Mouse (Mus musculus): ENCODE results near the gene Cpvl. TPM values are rescaled to one million over a fixed set of nuclear protein-coding genes. Genes with fewer than 3 reads are reported as not detected.

Gene Cpvl
- polyA plus RNA-seq, 1 experiment from 2014 or later, result not detected

- Histone ChIP-seq H3K27me3 (ENCODE audit: insufficient read depth, low read length) (no peaks in the 10 kb centered on the region), H3K36me3 (replicated peaks; ENCODE audit: insufficient read depth, low read length) (no peaks in the 10 kb centered on the region), H3K9ac (replicated peaks) (no peak overlapping the region), H3K9me3 (ENCODE audit: low read length) (no peaks in the 10 kb centered on the region), H3K4me3 (ENCODE audit: low read depth, low read length) (no peak overlapping the region), H3K4me1 (ENCODE audit: insufficient read depth) (no peaks in the 10 kb centered on the region), H3K27ac (ENCODE audit: low read depth) (no peak overlapping the region), H3K4me2 (ENCODE audit: low read depth, low read length) (0 out of 2 replicates have a peak overlapping the region, but pooled peaks have one; percentile 18)
- 19% methylated on average over 7 of the region's 7 CpGs for WGBS (ENCODE audit: insufficient replicate concordance)
- DNase-seq, result peak; percentile 78
- ATAC-seq, result no peak
- TF ChIP-seq EP300 (IDR thresholded peaks at IDR 0.05; ENCODE audit: low read depth), result no peak
- peak; percentile 87 for TF ChIP-seq CTCF (IDR thresholded peaks at IDR 0.05; ENCODE audit: low read depth)
Measured at GRCm38 (mm10) chr6:53958321-53958720, 20.1 kb downstream of the Cpvl start.

GRCm38 (mm10) chr6:53956513-53956912 is 22.0 kb downstream of the Cpvl start:
- no peaks in the 10 kb centered on the region for H3K36me3 ChIP-seq (replicated peaks; ENCODE audit: insufficient read depth, low read length)
- DNase-seq (no peak), ATAC-seq (no peak)
- H3K4me1 ChIP-seq (ENCODE audit: insufficient read depth), result no peaks in the 10 kb centered on the region
- no peak overlapping the region for H3K9ac ChIP-seq (replicated peaks)
- no peak overlapping the region for H3K27ac ChIP-seq (ENCODE audit: low read depth)
- no peaks in the 10 kb centered on the region for H3K27me3 ChIP-seq (ENCODE audit: insufficient read depth, low read length)
- WGBS (ENCODE audit: insufficient replicate concordance), result 60% methylated on average over 4 of the region's 4 CpGs
- TF ChIP-seq EP300 (IDR thresholded peaks at IDR 0.05; ENCODE audit: low read depth) (no peak), CTCF (IDR thresholded peaks at IDR 0.05; ENCODE audit: low read depth) (no peak)
- H3K4me3 ChIP-seq (ENCODE audit: low read depth, low read length), result no peak overlapping the region
- no peak overlapping the region for H3K4me2 ChIP-seq (ENCODE audit: low read depth, low read length)
- no peaks in the 10 kb centered on the region for H3K9me3 ChIP-seq (ENCODE audit: low read length)

GRCm38 (mm10) chr6:53955846-53956245 is 22.6 kb downstream of the Cpvl start:
- Histone ChIP-seq H3K4me1 (ENCODE audit: insufficient read depth) (no peaks in the 10 kb centered on the region), H3K4me2 (ENCODE audit: low read depth, low read length) (no peak overlapping the region), H3K27me3 (ENCODE audit: insufficient read depth, low read length) (no peaks in the 10 kb centered on the region), H3K4me3 (ENCODE audit: low read depth, low read length) (no peak overlapping the region), H3K9ac (replicated peaks) (no peak overlapping the region), H3K27ac (ENCODE audit: low read depth) (no peak overlapping the region), H3K9me3 (ENCODE audit: low read length) (no peaks in the 10 kb centered on the region), H3K36me3 (replicated peaks; ENCODE audit: insufficient read depth, low read length) (no peaks in the 10 kb centered on the region)
- no peak for TF ChIP-seq EP300 (IDR thresholded peaks at IDR 0.05; ENCODE audit: low read depth)
- TF ChIP-seq CTCF (IDR thresholded peaks at IDR 0.05; ENCODE audit: low read depth), result no peak
- DNase-seq (no peak), ATAC-seq (no peak)
- 67% methylated on average over 2 of the region's 2 CpGs for whole genome bisulfite sequencing (ENCODE audit: insufficient replicate concordance)

- TF ChIP-seq EP300 (IDR thresholded peaks at IDR 0.05; ENCODE audit: low read depth) (no peak), CTCF (IDR thresholded peaks at IDR 0.05; ENCODE audit: low read depth) (no peak)
Measured at GRCm38 (mm10) chr6:53955271-53955670, 23.2 kb downstream of the Cpvl start.

GRCm38 (mm10) chr6:53954106-53954505 is 24.4 kb downstream of the Cpvl start:
- no peaks in the 10 kb centered on the region for H3K27me3 ChIP-seq (ENCODE audit: insufficient read depth, low read length)
- DNase-seq, result peak; percentile 29
- no peak overlapping the region for H3K27ac ChIP-seq (ENCODE audit: low read depth)
- ATAC-seq, result no peak
- H3K4me1 ChIP-seq (ENCODE audit: insufficient read depth), result no peaks in the 10 kb centered on the region
- H3K9me3 ChIP-seq (ENCODE audit: low read length), result no peaks in the 10 kb centered on the region
- WGBS (ENCODE audit: insufficient replicate concordance), result 35% methylated on average over 5 of the region's 5 CpGs
- H3K4me3 ChIP-seq (ENCODE audit: low read depth, low read length), result no peak overlapping the region
- no peak overlapping the region for H3K4me2 ChIP-seq (ENCODE audit: low read depth, low read length)
- TF ChIP-seq EP300 (IDR thresholded peaks at IDR 0.05; ENCODE audit: low read depth) (no peak), CTCF (IDR thresholded peaks at IDR 0.05; ENCODE audit: low read depth) (peak; percentile 72)
- no peaks in the 10 kb centered on the region for H3K36me3 ChIP-seq (replicated peaks; ENCODE audit: insufficient read depth, low read length)
- no peak overlapping the region for H3K9ac ChIP-seq (replicated peaks)

More at GRCm38 (mm10) chr6:53955271-53955670, 23.2 kb downstream of the Cpvl start:
- 65% methylated on average over 6 of the region's 6 CpGs for WGBS (ENCODE audit: insufficient replicate concordance)
- Histone ChIP-seq H3K9ac (replicated peaks) (no peak overlapping the region), H3K9me3 (ENCODE audit: low read length) (no peaks in the 10 kb centered on the region), H3K4me3 (ENCODE audit: low read depth, low read length) (no peak overlapping the region), H3K27me3 (ENCODE audit: insufficient read depth, low read length) (no peaks in the 10 kb centered on the region), H3K36me3 (replicated peaks; ENCODE audit: insufficient read depth, low read length) (no peaks in the 10 kb centered on the region), H3K4me2 (ENCODE audit: low read depth, low read length) (no peak overlapping the region), H3K4me1 (ENCODE audit: insufficient read depth) (no peaks in the 10 kb centered on the region), H3K27ac (ENCODE audit: low read depth) (no peak overlapping the region)
- DNase-seq, result no peak
- no peak for ATAC-seq

GRCm38 (mm10) chr6:53953348-53953747 is 25.1 kb downstream of the Cpvl start:
- no peak for TF ChIP-seq CTCF (IDR thresholded peaks at IDR 0.05; ENCODE audit: low read depth)
- TF ChIP-seq EP300 (IDR thresholded peaks at IDR 0.05; ENCODE audit: low read depth), result no peak
- H3K4me1 ChIP-seq (ENCODE audit: insufficient read depth), result 0 out of 2 replicates have a peak, but pooled peaks cover 3% of the 10 kb centered on the region
- DNase-seq (no peak), ATAC-seq (no peak)
- H3K36me3 ChIP-seq (replicated peaks; ENCODE audit: insufficient read depth, low read length), result no peaks in the 10 kb centered on the region
- H3K27ac ChIP-seq (ENCODE audit: low read depth), result no peak overlapping the region
- no peaks in the 10 kb centered on the region for H3K27me3 ChIP-seq (ENCODE audit: insufficient read depth, low read length)
- no peaks in the 10 kb centered on the region for H3K9me3 ChIP-seq (ENCODE audit: low read length)
- no peak overlapping the region for H3K4me2 ChIP-seq (ENCODE audit: low read depth, low read length)
- 82% methylated on average over 6 of the region's 6 CpGs for WGBS (ENCODE audit: insufficient replicate concordance)
- H3K4me3 ChIP-seq (ENCODE audit: low read depth, low read length), result no peak overlapping the region
- no peak overlapping the region for H3K9ac ChIP-seq (replicated peaks)

- 78% methylated on average over 4 of the region's 4 CpGs for WGBS (ENCODE audit: insufficient replicate concordance)
- H3K9me3 ChIP-seq (ENCODE audit: low read length), result no peaks in the 10 kb centered on the region
- H3K36me3 ChIP-seq (replicated peaks; ENCODE audit: insufficient read depth, low read length), result no peaks in the 10 kb centered on the region
- no peak overlapping the region for H3K4me3 ChIP-seq (ENCODE audit: low read depth, low read length)
- H3K4me1 ChIP-seq (ENCODE audit: insufficient read depth), result 0 out of 2 replicates have a peak, but pooled peaks cover 3% of the 10 kb centered on the region
- DNase-seq (no peak), ATAC-seq (no peak)
- H3K27me3 ChIP-seq (ENCODE audit: insufficient read depth, low read length), result no peaks in the 10 kb centered on the region
- H3K9ac ChIP-seq (replicated peaks), result no peak overlapping the region
- H3K4me2 ChIP-seq (ENCODE audit: low read depth, low read length), result no peak overlapping the region
- no peak overlapping the region for H3K27ac ChIP-seq (ENCODE audit: low read depth)
- TF ChIP-seq CTCF (IDR thresholded peaks at IDR 0.05; ENCODE audit: low read depth), result no peak
- no peak for TF ChIP-seq EP300 (IDR thresholded peaks at IDR 0.05; ENCODE audit: low read depth)
Measured at GRCm38 (mm10) chr6:53951421-53951820, 27.1 kb downstream of the Cpvl start.
